Mouse (Mus musculus) MEL (cell line): Measurements from ENCODE around the gene Thsd7b.

Experiments used
- CTCF ChIP-seq, 3 experiments: IDR thresholded peaks in 2 of 3; conservative IDR thresholded peaks in 1 of 3; 2 replicates each; pipeline ENCODE4 v1.5.1; 2011 to 2012; ENCODE audit warnings: low read length in 3 of 3, low read depth in 2 of 3, mild to moderate bottlenecking in 2 of 3, improper control_type of control experiment in 1 of 3, inconsistent platforms in 1 of 3, mixed read lengths in 1 of 3, moderate library complexity in 1 of 3; ENCODE audit not compliant: control insufficient read depth in 1 of 3, insufficient read depth in 1 of 3, poor library complexity in 1 of 3, severe bottlenecking in 1 of 3
- EP300 ChIP-seq, 2 experiments: IDR thresholded peaks; 2 replicates each; pipeline ENCODE4 v1.6.1; 2011; ENCODE audit warnings: improper control_type of control experiment in 2 of 2, low read length in 2 of 2, low read depth in 1 of 2, mild to moderate bottlenecking in 1 of 2
- GABPA ChIP-seq: IDR thresholded peaks from 2 replicates; pipeline ENCODE4 v1.6.1; 2012; ENCODE audit warnings: low read depth, mild to moderate bottlenecking, inconsistent platforms, low read length, improper control_type of control experiment, moderate library complexity
- SMC3 ChIP-seq: IDR thresholded peaks from 2 replicates; pipeline ENCODE4 v1.6.1; 2011; ENCODE audit warnings: low read depth, low read length, improper control_type of control experiment

DNA sequence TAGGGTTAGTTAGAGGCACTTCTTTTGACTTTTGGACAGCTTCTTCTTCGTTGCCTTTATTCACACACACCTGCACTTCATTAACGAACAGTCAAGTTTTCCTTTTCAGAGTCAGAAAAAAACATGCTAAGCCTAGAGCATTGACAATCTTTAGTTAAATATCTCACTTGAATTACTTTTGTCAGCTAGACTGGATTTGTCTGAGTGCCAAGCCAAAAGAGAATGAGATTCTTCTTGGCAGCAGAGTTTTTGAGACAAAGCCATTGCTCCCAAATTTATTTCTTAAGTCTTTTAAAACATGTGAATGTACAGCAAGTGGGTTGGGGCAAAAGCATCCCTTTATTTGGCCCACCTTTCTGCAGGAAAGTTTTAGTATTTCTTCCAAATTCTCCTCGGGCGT, 362.0 kb downstream of the Thsd7b start:
- TF ChIP-seq SMC3 (no peak), EP300 (IDR thresholded peaks at IDR 0.05; ENCODE audit: low read depth in 1 of 2, low read length in 2 of 2) (no peak), CTCF (IDR thresholded peaks at IDR 0.05 in 2 of 3, conservative IDR thresholded peaks at IDR 0.05 in 1 of 3; ENCODE audit: control insufficient read depth in 1 of 3, insufficient read depth in 1 of 3, low read depth in 2 of 3, low read length in 3 of 3, poor library complexity in 1 of 3, severe bottlenecking in 1 of 3) (no peak), GABPA (no peak)
